Mouse (Mus musculus): ENCODE measurements at regions not wholly inside any gene's neighbourhood (a gene's known extent, or its start where the extent isn't known, plus 50 kb on each side); places are given as distances from the start of the nearest gene placed in this dataset.

GRCm38 (mm10) chr16:9273751-9274300 lies 443.9 kb downstream of the 1810013L24Rik start:
- H3K4me3 ChIP-seq (replicated peaks in 1 of 3; ENCODE audit: low read depth in 2 of 3, low read length in 2 of 3, poor library complexity in 1 of 3), result no peak overlapping the region
- DNase-seq (ENCODE audit: extremely low read depth), result no peak
- dilution Hi-C loops (cut with MboI; ENCODE audit: extremely low pct_ligation_motif_present, extremely low pct_unique_long_range_greater_than_20kb, low sequenced_read_pairs), result no loop called here

GRCm38 (mm10) chr16:9274583-9275100 lies 444.7 kb downstream of the 1810013L24Rik start:
- dilution Hi-C loops (cut with MboI; ENCODE audit: extremely low pct_ligation_motif_present, extremely low pct_unique_long_range_greater_than_20kb, low sequenced_read_pairs) (no loop called here), in situ Hi-C loops (cut with MboI; ENCODE audit: low pct_ligation_motif_present, low pct_unique_long_range_greater_than_20kb, low sequenced_read_pairs) (no loop called here)
- TF ChIP-seq GABPA (IDR thresholded peaks at IDR 0.05; ENCODE audit: insufficient replicate concordance, low read depth, low read length), result no peak
- TF ChIP-seq MAX (IDR thresholded peaks at IDR 0.05; ENCODE audit: low read length), result no peak
- no peak for TF ChIP-seq PAX5 (IDR thresholded peaks at IDR 0.05; ENCODE audit: low read length)
- no peak for TF ChIP-seq USF2 (conservative IDR thresholded peaks at IDR 0.05; ENCODE audit: low read depth, low read length)
- no peak for TF ChIP-seq TCF12 (IDR thresholded peaks at IDR 0.05; ENCODE audit: low read depth, low read length)
- no peak for TF ChIP-seq MAZ (IDR thresholded peaks at IDR 0.05; ENCODE audit: low read depth, low read length)
- no peak for TF ChIP-seq TBP (conservative IDR thresholded peaks at IDR 0.05; ENCODE audit: low read depth, low read length)
- no peak for TF ChIP-seq RAD21 (IDR thresholded peaks at IDR 0.05; ENCODE audit: low read depth, low read length)
- TF ChIP-seq CHD2 (IDR thresholded peaks at IDR 0.05; ENCODE audit: low read length), result no peak
- no peaks in the 10 kb centered on the region for H3K4me1 ChIP-seq (ENCODE audit: control insufficient read depth in 1 of 2, insufficient read depth in 2 of 2)
- H3K27me3 ChIP-seq (replicated peaks), result no peaks in the 10 kb centered on the region
- H3K4me2 ChIP-seq (ENCODE audit: insufficient read depth, low read depth, poor library complexity, severe bottlenecking), result no peak overlapping the region
- no peaks in the 10 kb centered on the region for H3K79me2 ChIP-seq (replicated peaks; ENCODE audit: control insufficient read depth, extremely low read depth, insufficient read depth, poor library complexity, severe bottlenecking)
- H3K4me3 ChIP-seq (replicated peaks in 1 of 3; ENCODE audit: low read depth in 2 of 3, low read length in 2 of 3, poor library complexity in 1 of 3), result no peak overlapping the region
- DNase-seq (ENCODE audit: extremely low read depth), result no peak
- H3K36me3 ChIP-seq (replicated peaks in 1 of 2; ENCODE audit: control insufficient read depth in 1 of 2, insufficient read depth in 1 of 2, low read length in 1 of 2), result no peaks in the 10 kb centered on the region
- H3K9ac ChIP-seq (ENCODE audit: insufficient read depth, low read depth), result no peak overlapping the region
- H3K27ac ChIP-seq (ENCODE audit: insufficient read depth, low read depth), result no peak overlapping the region
- no peaks in the 10 kb centered on the region for H3K9me3 ChIP-seq (replicated peaks; ENCODE audit: low read length)

More at GRCm38 (mm10) chr16:9273751-9274300, 443.9 kb downstream of the 1810013L24Rik start:
- Histone ChIP-seq H3K27ac (ENCODE audit: insufficient read depth, low read depth) (no peak overlapping the region), H3K27me3 (replicated peaks) (no peaks in the 10 kb centered on the region), H3K9ac (ENCODE audit: insufficient read depth, low read depth) (no peak overlapping the region), H3K4me2 (ENCODE audit: insufficient read depth, low read depth, poor library complexity, severe bottlenecking) (no peak overlapping the region), H3K9me3 (replicated peaks; ENCODE audit: low read length) (no peaks in the 10 kb centered on the region), H3K79me2 (replicated peaks; ENCODE audit: control insufficient read depth, extremely low read depth, insufficient read depth, poor library complexity, severe bottlenecking) (no peaks in the 10 kb centered on the region), H3K36me3 (replicated peaks in 1 of 2; ENCODE audit: control insufficient read depth in 1 of 2, insufficient read depth in 1 of 2, low read length in 1 of 2) (no peaks in the 10 kb centered on the region), H3K4me1 (ENCODE audit: control insufficient read depth in 1 of 2, insufficient read depth in 2 of 2) (no peaks in the 10 kb centered on the region)
- in situ Hi-C loops (cut with MboI; ENCODE audit: low pct_ligation_motif_present, low pct_unique_long_range_greater_than_20kb, low sequenced_read_pairs), result no loop called here
- TF ChIP-seq PAX5 (IDR thresholded peaks at IDR 0.05; ENCODE audit: low read length) (no peak), MAZ (IDR thresholded peaks at IDR 0.05; ENCODE audit: low read depth, low read length) (no peak), KAT2A (IDR thresholded peaks at IDR 0.05; ENCODE audit: insufficient replicate concordance, low read length) (no peak), TCF12 (IDR thresholded peaks at IDR 0.05; ENCODE audit: low read depth, low read length) (no peak), CHD2 (IDR thresholded peaks at IDR 0.05; ENCODE audit: low read length) (no peak), NRF1 (IDR thresholded peaks at IDR 0.05; ENCODE audit: low read depth, low read length) (no peak), ELF1 (IDR thresholded peaks at IDR 0.05; ENCODE audit: low read depth, low read length) (no peak), UBTF (IDR thresholded peaks at IDR 0.05; ENCODE audit: low read depth, low read length) (no peak), NELFE (IDR thresholded peaks at IDR 0.05; ENCODE audit: low read depth, low read length) (no peak), POLR2AphosphoS2 (IDR thresholded peaks at IDR 0.05; ENCODE audit: low read depth, low read length) (no peak), POLR2A (IDR thresholded peaks at IDR 0.05; ENCODE audit: low read depth, low read length) (no peak), BHLHE40 (IDR thresholded peaks at IDR 0.05; ENCODE audit: low read depth, low read length) (no peak), IRF4 (IDR thresholded peaks at IDR 0.05; ENCODE audit: low read depth, low read length) (no peak), SIN3A (IDR thresholded peaks at IDR 0.05; ENCODE audit: low read length) (no peak), E2F4 (IDR thresholded peaks at IDR 0.05; ENCODE audit: insufficient replicate concordance, low read depth, low read length) (no peak), CTCF (conservative IDR thresholded peaks at IDR 0.05 in 1 of 2, IDR thresholded peaks at IDR 0.05 in 1 of 2; ENCODE audit: low read depth in 2 of 2, low read length in 2 of 2) (no peak), TBP (conservative IDR thresholded peaks at IDR 0.05; ENCODE audit: low read depth, low read length) (no peak), GABPA (IDR thresholded peaks at IDR 0.05; ENCODE audit: insufficient replicate concordance, low read depth, low read length) (no peak), JUN (IDR thresholded peaks at IDR 0.05; ENCODE audit: insufficient read depth, low read depth, low read length) (no peak)

Data from CH12.LX (cell line).